ENCODE assay signal across 29 mouse cellular contexts in the genomic region with DNA sequence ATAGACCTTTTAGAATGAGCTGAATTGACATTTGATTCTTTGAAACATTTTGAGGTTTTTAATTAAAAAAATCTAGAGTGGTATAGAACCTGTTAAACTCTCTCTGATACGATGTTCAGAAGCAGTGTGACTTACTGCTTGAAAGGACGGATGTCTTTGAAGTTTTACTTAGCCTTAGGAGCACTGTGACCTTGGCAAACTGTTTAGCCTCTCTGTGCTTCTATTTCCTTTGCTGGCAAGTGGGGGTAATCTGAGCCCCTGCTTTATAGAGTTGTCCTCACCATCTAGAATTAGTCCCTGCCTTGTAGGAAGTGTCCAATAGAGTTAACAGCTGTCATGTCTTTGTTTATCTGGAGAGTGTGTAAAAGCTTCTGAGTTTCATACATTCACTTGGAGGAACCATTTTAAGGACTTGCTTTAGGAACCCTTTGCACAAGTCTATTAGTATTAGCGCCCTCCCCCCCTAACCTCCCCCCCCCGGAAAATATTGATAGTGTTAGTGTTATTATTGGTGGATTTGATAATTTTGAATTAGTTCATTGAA. TPM values are rescaled to one million over a fixed set of nuclear protein-coding genes. Genes with fewer than 3 reads are reported as not detected.
DNase-seq lines count a peak whose midpoint lies in the region; ATAC-seq lines count a peak whose summit lies in the region.
"Had no signal": no experiment of that assay in that cellular context is flagged by ENCODE, and none has a peak within 500 bp of the region (broad histone marks: within the 10 kb centered on the region; RNA-seq: fewer than 3 reads in every experiment).

No protein-coding gene starts in this region.

- H3K4me1 ChIP-seq in embryonic facial prominence, embryonic 14.5 days (ENCODE audit: control insufficient read depth, insufficient read depth, low read length): no peaks in the 10 kb centered on the region
- peaks cover 11% of the 10 kb centered on the region for H3K4me1 ChIP-seq in embryonic facial prominence, embryonic 10.5 days
- H3K4me1 ChIP-seq in hindbrain, embryonic 12.5 days: 0 out of 2 replicates have a peak, but pooled peaks cover 2% of the 10 kb centered on the region
- H3K4me1 ChIP-seq: limb, embryonic 13.5 days had no signal

- H3K4me3 ChIP-seq in embryonic facial prominence, embryonic 14.5 days (ENCODE audit: low read depth, low read length): no peak overlapping the region
- H3K4me3 ChIP-seq in embryonic facial prominence, embryonic 10.5 days: no peak overlapping the region
- H3K4me3 ChIP-seq in hindbrain, embryonic 12.5 days: no peak overlapping the region
- H3K4me3 ChIP-seq: embryonic facial prominence, embryonic 12.5 days; heart, adult 2 months; heart, embryonic 12.5 days; kidney, embryonic 15.5 days; left cerebral cortex, adult 2 months; limb, embryonic 13.5 days; neural tube, embryonic 13.5 days had no signal

- no peak for ATAC-seq in embryonic facial prominence, embryonic 14.5 days (ENCODE audit: low read depth)
- peak; percentile 54 for ATAC-seq in inflammation-experienced regulatory T-cells, adult 6 months
- no peak for ATAC-seq in megakaryocyte, adult 5-6 weeks (ENCODE audit: poor library complexity, severe bottlenecking)
- ATAC-seq in hindbrain, embryonic 12.5 days (ENCODE audit: low FRiP score): no peak
- ATAC-seq: forebrain, postnatal 0 days; liver, postnatal 0 days; lung, postnatal 0 days; midbrain, embryonic 16.5 days had no signal

- H3K27ac ChIP-seq in embryonic facial prominence, embryonic 14.5 days (replicated peaks; ENCODE audit: low read depth, low read length): no peak overlapping the region
- H3K27ac ChIP-seq in embryonic facial prominence, embryonic 10.5 days (replicated peaks): no peak overlapping the region
- H3K27ac ChIP-seq in hindbrain, embryonic 12.5 days: no peak overlapping the region
- H3K27ac ChIP-seq: embryonic facial prominence, embryonic 12.5 days; heart, adult 2 months; hindbrain, embryonic 14.5 days; kidney, embryonic 15.5 days; left cerebral cortex, adult 2 months; limb, embryonic 13.5 days; neural tube, embryonic 13.5 days had no signal

- H3K9me3 ChIP-seq in embryonic facial prominence, embryonic 14.5 days (ENCODE audit: control insufficient read depth, low read length): no peaks in the 10 kb centered on the region
- no peaks in the 10 kb centered on the region for H3K9me3 ChIP-seq in embryonic facial prominence, embryonic 10.5 days
- H3K9me3 ChIP-seq in hindbrain, embryonic 12.5 days (replicated peaks): no peaks in the 10 kb centered on the region
- H3K9me3 ChIP-seq: embryonic facial prominence, embryonic 12.5 days; heart, embryonic 12.5 days; kidney, embryonic 15.5 days; limb, embryonic 13.5 days; neural tube, embryonic 13.5 days had no signal

- no peak overlapping the region for H3K9ac ChIP-seq in embryonic facial prominence, embryonic 14.5 days (ENCODE audit: low read depth, low read length)
- no peak overlapping the region for H3K9ac ChIP-seq in hindbrain, embryonic 12.5 days
- H3K9ac ChIP-seq: embryonic facial prominence, embryonic 12.5 days; forebrain, postnatal 0 days; heart, embryonic 12.5 days; hindbrain, embryonic 14.5 days; kidney, embryonic 15.5 days; limb, embryonic 13.5 days; liver, postnatal 0 days; neural tube, embryonic 13.5 days had no signal

- DNase-seq in embryonic facial prominence, embryonic 14.5 days (ENCODE audit: low spot score): peak; percentile 26
- no peak for DNase-seq in embryonic facial prominence, embryonic 10.5 days (ENCODE audit: low spot score)
- peak; percentile 10 for DNase-seq in thymus, postnatal 0 days (ENCODE audit: low spot score)
- no peak for DNase-seq in thymus, postnatal 10 days (ENCODE audit: low spot score in 2 of 2)
- DNase-seq: adrenal gland, postnatal 14 days; cerebellum, adult 11 months; cerebellum, adult 9-11 months; forebrain, postnatal 0 days; heart, adult 2 months; heart, postnatal 4 days; kidney, adult 11 months; kidney, postnatal 25 days; liver, postnatal 0 days; right cerebral cortex, postnatal 4 days; thymus, adult 2 months had no signal

- peaks cover 20% of the 10 kb centered on the region for H3K36me3 ChIP-seq in embryonic facial prominence, embryonic 14.5 days (ENCODE audit: control insufficient read depth, insufficient read depth, low read length)
- peaks cover 20% of the 10 kb centered on the region for H3K36me3 ChIP-seq in embryonic facial prominence, embryonic 10.5 days (replicated peaks)
- peaks cover 16% of the 10 kb centered on the region for H3K36me3 ChIP-seq in hindbrain, embryonic 12.5 days

- H3K4me2 ChIP-seq in embryonic facial prominence, embryonic 14.5 days (ENCODE audit: low read depth, low read length): no peak overlapping the region
- H3K4me2 ChIP-seq in hindbrain, embryonic 12.5 days (replicated peaks): no peak overlapping the region
- H3K4me2 ChIP-seq: embryonic facial prominence, embryonic 12.5 days; hindbrain, embryonic 14.5 days; kidney, embryonic 15.5 days; limb, embryonic 13.5 days; liver, embryonic 11.5 days; neural tube, embryonic 13.5 days had no signal

- H3K27me3 ChIP-seq in embryonic facial prominence, embryonic 14.5 days (replicated peaks; ENCODE audit: control insufficient read depth, insufficient read depth, low read length): no peaks in the 10 kb centered on the region
- H3K27me3 ChIP-seq in embryonic facial prominence, embryonic 10.5 days (replicated peaks; ENCODE audit: low read depth, poor library complexity, severe bottlenecking): no peaks in the 10 kb centered on the region
- H3K27me3 ChIP-seq in hindbrain, embryonic 12.5 days: no peaks in the 10 kb centered on the region
- H3K27me3 ChIP-seq: CH12.LX; embryonic facial prominence, embryonic 12.5 days; heart, embryonic 12.5 days; kidney, embryonic 15.5 days; limb, embryonic 13.5 days; neural tube, embryonic 13.5 days had no signal

- 60% methylated on average over 4 of the region's 4 CpGs for WGBS in embryonic facial prominence, embryonic 14.5 days
- WGBS in embryonic facial prominence, embryonic 10.5 days: 74% methylated on average over 4 of the region's 4 CpGs
- WGBS in hindbrain, embryonic 12.5 days: 79% methylated on average over 4 of the region's 4 CpGs

RNA-seq across cellular contexts. Expression of gene Herc1, which starts 18.7 kb away (rescaled TPM):
- polyA plus RNA-seq in embryonic facial prominence, embryonic 14.5 days (2014; fragmentation: Nextera tagmentation; extraction: Ambion mirVana): 20.0 and 22.6 TPM in 2 replicates
- polyA plus RNA-seq in embryonic facial prominence, embryonic 10.5 days (2016; fragmentation: Nextera tagmentation; extraction: Ambion mirVana): 25.7 and 27.2 TPM in 2 replicates
- 14.9 and 20.9 TPM in 2 replicates for polyA plus RNA-seq in thymus, postnatal 0 days (2015; fragmentation: Nextera tagmentation; extraction: Ambion mirVana)
- polyA plus RNA-seq in inflammation-experienced regulatory T-cells, adult 6 months (2017; shearing (Covaris generic)): 10 to 100 TPM; 24.2 to 48.4 (median 41.9) TPM
- total RNA-seq in megakaryocyte, adult 5-6 weeks (2015): 38.5 and 42.3 TPM in 2 replicates
- 71.7 and 82.0 TPM in 2 replicates for total RNA-seq in megakaryocyte, adult 5-6 weeks (2017)
- 47.1 and 48.6 TPM in 2 replicates for polyA plus RNA-seq in hindbrain, embryonic 12.5 days (2016; fragmentation: Nextera tagmentation; extraction: Ambion mirVana)

Comparison
In these comparisons a context has a peak if more than half of its experiments do, and no peak if none do; other contexts are left out.
1. DNase-seq: peak in embryonic facial prominence, embryonic 14.5 days (single experiment) and thymus, postnatal 0 days (single experiment); none in embryonic facial prominence, embryonic 10.5 days (single experiment) and thymus, postnatal 10 days (0 of 2).